Mouse (Mus musculus) midbrain, embryonic 13.5 days (tissue): ENCODE results near the gene Plekhb1. TPM values are rescaled to one million over a fixed set of nuclear protein-coding genes. Genes with fewer than 3 reads are reported as not detected.

Experiments used
- ATAC-seq: fragments of 200-750 bp; cut with Nextera tagmentation; 2 replicates; pipeline ENCODE4 v1.8.0; 2017; ENCODE audit warnings: mild to moderate bottlenecking, moderate TSS enrichment, moderate library complexity
- H3K27ac ChIP-seq: fragments of 300-500 bp; sonication (generic); 2 replicates; pipeline ENCODE4 v1.5.1; 2015; ENCODE audit warnings: inconsistent platforms, mild to moderate bottlenecking, moderate library complexity
- H3K27me3 ChIP-seq: fragments of 300-500 bp; sonication (generic); 2 replicates; pipeline ENCODE4 v1.6.1; 2015; ENCODE audit warnings: mild to moderate bottlenecking, inconsistent platforms
- H3K36me3 ChIP-seq: fragments of 300-500 bp; sonication (generic); 2 replicates; pipeline ENCODE4 v1.6.1; 2015; ENCODE audit warnings: mild to moderate bottlenecking, inconsistent platforms
- H3K4me1 ChIP-seq: fragments of 300-500 bp; sonication (generic); replicated peaks from 2 replicates; pipeline ENCODE4 v1.6.1; 2015; ENCODE audit warnings: inconsistent platforms
- H3K4me2 ChIP-seq: fragments of 300-500 bp; sonication (generic); replicated peaks from 2 replicates; pipeline ENCODE4 v1.6.1; 2015; ENCODE audit warnings: moderate library complexity, mild to moderate bottlenecking, inconsistent platforms
- H3K4me3 ChIP-seq: fragments of 300-500 bp; sonication (generic); replicated peaks from 2 replicates; pipeline ENCODE4 v1.5.1; 2015; ENCODE audit warnings: mild to moderate bottlenecking, inconsistent platforms
- H3K9ac ChIP-seq: fragments of 300-500 bp; sonication (generic); replicated peaks from 2 replicates; pipeline ENCODE4 v1.6.1; 2015; ENCODE audit warnings: mild to moderate bottlenecking, inconsistent platforms
- H3K9me3 ChIP-seq: fragments of 300-500 bp; sonication (generic); 2 replicates; pipeline ENCODE4 v1.6.1; 2016; ENCODE audit warnings: mild to moderate bottlenecking, inconsistent platforms
- WGBS: fragments of 180-500 bp; shearing (Covaris S2); methylation state at CpG from one replicate; pipeline ENCODE4 v1.1.7; 2015; 5-methylcytosine and 5-hydroxymethylcytosine counted together
- polyA plus RNA-seq: library from polyadenylated mRNA; unstranded; fragments of >200 nt; fragmentation: Nextera tagmentation; extraction: Ambion mirVana; gene quantifications from 2 replicates; pipeline ENCODE4 v1.2.1, GENCODE M21; 2015

The Plekhb1 gene
- polyA plus RNA-seq, 1 experiment from 2014 or later: 5.8 TPM

DNA sequence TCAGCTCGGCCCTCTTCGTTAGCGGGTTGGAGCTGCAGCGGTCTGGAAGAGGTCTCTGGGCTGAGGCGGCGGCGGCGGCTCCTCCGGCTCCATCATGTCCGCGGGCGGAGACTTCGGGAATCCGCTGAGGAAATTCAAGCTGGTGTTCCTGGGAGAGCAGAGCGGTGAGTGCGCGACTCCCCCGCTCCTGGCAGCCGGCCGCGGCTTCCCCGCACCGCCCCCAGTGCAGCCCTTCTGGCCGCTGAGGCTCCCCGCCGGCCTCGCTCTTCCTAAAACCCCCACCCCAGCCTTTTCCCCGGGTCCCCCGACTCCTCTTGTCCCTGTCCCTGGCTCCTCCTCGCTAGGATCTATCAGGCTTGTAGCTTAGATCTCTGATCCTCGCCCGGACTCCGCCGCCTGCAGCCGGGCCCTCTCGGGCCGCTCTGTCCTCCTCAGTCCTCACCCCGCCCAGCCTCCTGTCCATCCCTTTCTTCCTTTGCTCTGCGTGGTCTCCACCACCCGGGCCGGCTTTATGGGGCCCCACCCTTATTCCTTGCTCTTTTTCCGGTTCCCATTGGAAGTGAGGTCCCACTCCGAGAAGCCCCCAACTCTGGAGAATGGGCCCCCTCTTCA lies 54.0 kb downstream of the Plekhb1 start, which contains the start of gene Mrpl48:
Mrpl48 (minus strand) TSS at position 172 of the 612 bp plus-strand sequence.
- no peaks in the 10 kb centered on the region for H3K36me3 ChIP-seq
- H3K27me3 ChIP-seq: peaks cover 9% of the 10 kb centered on the region; the same call in 1 of the 2 replicates
- ATAC-seq: peak; percentile 55
- H3K4me2 ChIP-seq: peak within 1 kb of the TSS; percentile 72
- H3K27ac ChIP-seq: peak within 1 kb of the TSS; percentile 99
- H3K4me3 ChIP-seq: peak within 1 kb of the TSS; percentile 99
- peak within 1 kb of the TSS; percentile 100 for H3K9ac ChIP-seq
- peaks cover 20% of the 10 kb centered on the region for H3K4me1 ChIP-seq
- under 1% methylated on average over 43 of the region's 43 CpGs for WGBS
- H3K9me3 ChIP-seq: no peaks in the 10 kb centered on the region

DNA sequence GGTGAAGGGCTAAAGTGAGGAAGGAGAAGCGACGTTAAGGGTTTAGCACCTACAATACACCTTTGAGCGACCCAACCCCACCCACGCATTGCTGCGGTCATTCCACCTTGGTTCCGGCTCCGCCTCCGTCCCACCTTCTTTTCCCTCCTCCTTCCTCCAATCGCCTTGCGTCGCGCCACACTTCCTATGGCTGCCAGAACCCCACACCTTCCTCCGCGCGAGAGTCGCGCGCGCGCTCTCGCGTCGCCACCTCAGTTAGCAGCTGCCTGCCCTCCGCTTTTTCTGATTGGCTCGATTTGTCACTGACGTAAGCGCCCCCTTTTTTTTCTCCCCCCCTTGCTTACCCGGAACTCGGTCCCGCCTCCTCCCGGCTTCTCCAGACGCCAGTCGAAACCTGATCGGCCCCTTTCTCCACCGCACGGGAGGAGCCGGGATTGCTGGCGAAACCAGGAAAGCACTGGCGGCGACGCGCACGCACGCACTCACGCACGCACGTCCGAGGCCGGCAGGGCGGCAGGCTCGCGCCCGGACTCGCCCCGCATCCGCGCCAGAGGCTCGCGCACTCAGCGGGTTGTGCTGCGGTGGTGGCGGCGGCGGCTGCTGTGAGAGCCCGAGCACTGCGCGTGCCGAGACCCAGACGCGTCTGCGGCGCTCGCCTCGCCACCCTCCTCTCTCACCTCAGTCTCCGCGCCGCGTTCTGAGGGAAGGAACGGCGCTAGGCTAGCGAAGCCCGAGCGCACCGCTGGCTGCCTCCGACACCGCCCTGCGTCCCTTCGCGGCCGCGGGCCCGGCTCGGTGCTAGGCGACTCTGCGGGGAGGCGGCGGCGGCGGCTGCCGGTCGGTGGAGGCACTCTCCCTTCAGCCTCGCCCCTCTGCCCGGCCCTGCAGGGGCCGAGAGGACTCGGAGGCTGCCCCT lies 54.7 kb downstream of the Plekhb1 start, which contains the start of gene Rab6a:
Rab6a (plus strand) TSS at position 197 of the 916 bp plus-strand sequence.
- Histone ChIP-seq H3K9ac (peak within 1 kb of the TSS; percentile 100), H3K4me2 (peak within 1 kb of the TSS; percentile 72), H3K9me3 (no peaks in the 10 kb centered on the region), H3K4me3 (peak within 1 kb of the TSS; percentile 99), H3K27ac (peak within 1 kb of the TSS; percentile 99), H3K36me3 (no peaks in the 10 kb centered on the region), H3K27me3 (peaks cover 9% of the 10 kb centered on the region; the same call in 1 of the 2 replicates), H3K4me1 (peaks cover 20% of the 10 kb centered on the region)
- WGBS: under 1% methylated on average over 105 of the region's 105 CpGs
- peak; percentile 98 for ATAC-seq

DNA sequence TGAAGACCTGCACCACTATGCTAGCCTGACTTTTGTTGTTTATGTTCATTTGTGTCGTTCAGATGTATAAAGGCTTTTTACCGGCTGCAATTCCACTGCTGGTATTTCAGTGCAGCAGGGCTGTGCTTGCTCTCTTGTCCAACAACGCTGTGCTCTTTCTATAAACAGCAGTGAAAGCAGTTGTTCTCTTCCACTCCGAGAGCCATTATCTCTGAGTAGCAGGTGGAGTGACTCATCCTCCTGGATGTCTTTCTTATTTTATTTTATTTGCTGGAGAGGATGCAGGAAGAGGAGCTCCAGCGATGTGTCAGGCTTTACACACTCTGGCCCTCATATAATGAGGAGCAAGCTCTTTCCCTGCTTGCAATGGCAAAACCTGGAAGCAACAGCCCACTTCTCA lies 62.0 kb downstream of the Plekhb1 start:
- WGBS: 87% methylated on average over 5 of the region's 5 CpGs
- Histone ChIP-seq H3K4me3 (no peak overlapping the region), H3K4me2 (no peak overlapping the region), H3K4me1 (no peaks in the 10 kb centered on the region), H3K27ac (no peak overlapping the region), H3K9ac (no peak overlapping the region), H3K36me3 (no peaks in the 10 kb centered on the region), H3K9me3 (peaks cover 3% of the 10 kb centered on the region; the same call in 1 of the 2 replicates), H3K27me3 (peaks cover 9% of the 10 kb centered on the region)
- ATAC-seq: no peak

DNA sequence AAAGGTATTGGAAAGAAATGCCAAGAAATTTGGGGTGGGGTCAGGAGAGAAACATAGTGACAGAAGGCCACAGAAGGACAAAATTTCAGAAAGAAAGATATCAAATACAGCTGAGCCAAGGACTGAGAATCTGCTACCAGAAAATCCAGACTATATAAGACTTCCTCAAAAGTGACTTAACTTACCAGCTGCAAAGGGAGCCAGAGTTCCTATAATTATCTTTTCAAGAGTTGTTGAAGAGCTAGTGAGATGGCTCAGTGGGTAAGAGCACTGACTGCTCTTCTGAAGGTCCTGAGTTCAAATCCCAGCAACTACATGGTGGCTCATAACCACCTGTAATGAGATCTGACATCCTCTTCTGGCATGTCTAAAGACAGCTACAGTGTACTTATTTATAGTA lies 68.9 kb downstream of the Plekhb1 start:
- no peak overlapping the region for H3K27ac ChIP-seq
- no peaks in the 10 kb centered on the region for H3K4me1 ChIP-seq
- no peaks in the 10 kb centered on the region for H3K36me3 ChIP-seq
- no peak overlapping the region for H3K4me2 ChIP-seq
- H3K4me3 ChIP-seq: no peak overlapping the region
- ATAC-seq: no peak
- H3K9me3 ChIP-seq: no peaks in the 10 kb centered on the region
- H3K27me3 ChIP-seq: no peaks in the 10 kb centered on the region
- H3K9ac ChIP-seq: no peak overlapping the region

Other genes starting within 250 kb of the Plekhb1 start
- not detected in 2 replicates for gene Ucp3, start 189.4 kb downstream of the Plekhb1 start, polyA plus RNA-seq
- gene Ucp2, start 169.1 kb downstream of the Plekhb1 start, polyA plus RNA-seq: 51.9 and 52.5 TPM in 2 replicates
- gene Dnajb13, start 147.5 kb downstream of the Plekhb1 start, polyA plus RNA-seq: 1.2 and 3.2 TPM in 2 replicates
- 16.7 and 19.7 TPM in 2 replicates for gene Coa4, start 125.3 kb downstream of the Plekhb1 start, polyA plus RNA-seq
- 197 and 199 TPM in 2 replicates for gene Rab6a, start 55.0 kb downstream of the Plekhb1 start, polyA plus RNA-seq
- 80.9 and 89.0 TPM in 2 replicates for gene Mrpl48, start 54.1 kb downstream of the Plekhb1 start, polyA plus RNA-seq
- 85.8 and 94.4 TPM in 2 replicates for gene Fam168a, start 44.2 kb upstream of the Plekhb1 start, polyA plus RNA-seq
- 2.7 and 3.5 TPM in 2 replicates for gene Relt, start 201.0 kb upstream of the Plekhb1 start, polyA plus RNA-seq